8 mouse cellular contexts compared by ENCODE assay signal in genomic region chr1:4689096-4689495, GRCm38 (mm10).
DNase-seq lines count a peak whose midpoint lies in the region; ATAC-seq and TF ChIP-seq lines count a peak whose summit lies in the region.

No protein-coding gene starts in this region.

- no peaks in the 10 kb centered on the region for H3K9me3 ChIP-seq in lung, embryonic 15.5 days
- H3K9me3 ChIP-seq in forebrain, embryonic 12.5 days = no peaks in the 10 kb centered on the region
- H3K9me3 ChIP-seq in neural tube, embryonic 13.5 days = no peaks in the 10 kb centered on the region

- DNase-seq in lung, adult 2 months = no peak
- peak; percentile 11 to 32 for DNase-seq in kidney, postnatal 4 days
- DNase-seq in cerebellum, postnatal 36 days = no peak
- DNase-seq in left cerebral cortex, postnatal 25 days (ENCODE audit: low spot score in 2 of 2) = no peak
- no peak for DNase-seq in thymus, adult 18-20 months

- no peak for ATAC-seq in lung, embryonic 15.5 days (ENCODE audit: borderline replicate concordance, extremely low read depth, low FRiP score, low TSS enrichment)
- ATAC-seq in forebrain, embryonic 12.5 days (ENCODE audit: low FRiP score) = no peak
- no peak for ATAC-seq in neural tube, embryonic 13.5 days (ENCODE audit: low read depth)

- H3K9ac ChIP-seq in lung, embryonic 15.5 days = no peak overlapping the region
- no peak overlapping the region for H3K9ac ChIP-seq in forebrain, embryonic 12.5 days
- no peak overlapping the region for H3K9ac ChIP-seq in neural tube, embryonic 13.5 days

- 21% methylated on average over 26 of the region's 26 CpGs for WGBS in lung, embryonic 15.5 days
- WGBS in lung, adult 2 months = 24% methylated on average over 26 of the region's 26 CpGs
- 20% methylated on average over 26 of the region's 26 CpGs for WGBS in forebrain, embryonic 12.5 days
- WGBS in neural tube, embryonic 13.5 days = 25% methylated on average over 26 of the region's 26 CpGs

- intact Hi-C loops in left cerebral cortex, postnatal 25 days (cut with DNase I) = no loop called here

- H3K4me1 ChIP-seq in lung, embryonic 15.5 days = no peaks in the 10 kb centered on the region
- no peaks in the 10 kb centered on the region for H3K4me1 ChIP-seq in lung, adult 2 months (ENCODE audit: control insufficient read depth, insufficient read depth, low read length)
- H3K4me1 ChIP-seq in forebrain, embryonic 12.5 days = no peaks in the 10 kb centered on the region
- no peaks in the 10 kb centered on the region for H3K4me1 ChIP-seq in neural tube, embryonic 13.5 days (replicated peaks)

- H3K36me3 ChIP-seq in lung, embryonic 15.5 days = no peaks in the 10 kb centered on the region
- no peaks in the 10 kb centered on the region for H3K36me3 ChIP-seq in forebrain, embryonic 12.5 days (replicated peaks)
- H3K36me3 ChIP-seq in neural tube, embryonic 13.5 days = no peaks in the 10 kb centered on the region

- H3K4me3 ChIP-seq in lung, embryonic 15.5 days = peak overlapping the region; percentile 18; the same call in 1 of the 2 replicates
- no peak overlapping the region for H3K4me3 ChIP-seq in lung, adult 2 months (replicated peaks; ENCODE audit: extremely low read depth, low read depth, low read length)
- peak overlapping the region; percentile 14; the same call in 1 of the 2 replicates for H3K4me3 ChIP-seq in forebrain, embryonic 12.5 days (replicated peaks)
- H3K4me3 ChIP-seq in neural tube, embryonic 13.5 days = no peak overlapping the region

- TF ChIP-seq CTCF in lung, adult 2 months (IDR thresholded peaks at IDR 0.05; ENCODE audit: insufficient read depth, low read length) = no peak

- TF ChIP-seq POLR2A in lung, adult 2 months (IDR thresholded peaks at IDR 0.05; ENCODE audit: borderline replicate concordance, extremely low read depth, low read depth, low read length) = no peak

- H3K27ac ChIP-seq in lung, embryonic 15.5 days = no peak overlapping the region
- no peak overlapping the region for H3K27ac ChIP-seq in forebrain, embryonic 12.5 days
- no peak overlapping the region for H3K27ac ChIP-seq in neural tube, embryonic 13.5 days (replicated peaks)

- peak overlapping the region; percentile 44 for H3K4me2 ChIP-seq in lung, embryonic 15.5 days
- peak overlapping the region; percentile 34 for H3K4me2 ChIP-seq in forebrain, embryonic 12.5 days
- peak overlapping the region; percentile 38 for H3K4me2 ChIP-seq in neural tube, embryonic 13.5 days

- H3K27me3 ChIP-seq in lung, embryonic 15.5 days = no peaks in the 10 kb centered on the region
- H3K27me3 ChIP-seq in forebrain, embryonic 12.5 days = 0 out of 2 replicates have a peak, but pooled peaks cover 3% of the 10 kb centered on the region
- no peaks in the 10 kb centered on the region for H3K27me3 ChIP-seq in neural tube, embryonic 13.5 days

Comparison
In these comparisons a context has a peak if more than half of its experiments do, and no peak if none do; other contexts are left out.
1. H3K4me3 ChIP-seq: peak in lung, embryonic 15.5 days (single experiment) and forebrain, embryonic 12.5 days (single experiment); none in lung, adult 2 months (single experiment) and neural tube, embryonic 13.5 days (single experiment).
2. DNase-seq: peak in kidney, postnatal 4 days (2 of 2); none in lung, adult 2 months (single experiment), cerebellum, postnatal 36 days (0 of 2), left cerebral cortex, postnatal 25 days (0 of 2) and thymus, adult 18-20 months (0 of 2).
3. Peak in every context shown above with its lines, with median percentiles within 50 percentile points of each other: H3K4me2 ChIP-seq.